Mouse (Mus musculus) megakaryocyte progenitor cell, adult 5-6 weeks (primary cell): ENCODE results near the gene Tdrd6. TPM values are rescaled to one million over a fixed set of nuclear protein-coding genes. Genes with fewer than 3 reads are reported as not detected.

ENCODE experiments used
- ATAC-seq: replicated peaks from 2 replicates; pipeline ENCODE4 v1.8.0; 2016; ENCODE audit warnings: mild to moderate bottlenecking, moderate TSS enrichment, inconsistent platforms; ENCODE audit not compliant: poor library complexity
- total RNA-seq, 2 experiments: library from RNA; stranded (forward) in 1 of 2; stranded (reverse) in 1 of 2; fragments of 157-497, 149-512 nt in 1 of 2; fragments of 200-1000 nt in 1 of 2; gene quantifications; 2 replicates each; pipeline versions ENCODE4 v1.2.3 to v1.2.4; 2015 to 2017

The Tdrd6 gene
- total RNA-seq (2015) = not detected in 2 replicates
- not detected in 2 replicates for total RNA-seq (2017)

- ATAC-seq = 0 out of 2 replicates have a peak, but pooled peaks have one; percentile 3
Measured at GRCm38 (mm10) chr17:43629496-43630426, at the start of gene Tdrd6. TSS of gene Tdrd6 (minus strand) at chr17:43630299.

GRCm38 (mm10) chr17:43677317-43677716 is 47.2 kb upstream of the Tdrd6 start:
- no peak for ATAC-seq

GRCm38 (mm10) chr17:43676241-43676640 is 46.1 kb upstream of the Tdrd6 start:
- ATAC-seq = peak; percentile 57; the same call in 1 of the 2 replicates

DNA sequence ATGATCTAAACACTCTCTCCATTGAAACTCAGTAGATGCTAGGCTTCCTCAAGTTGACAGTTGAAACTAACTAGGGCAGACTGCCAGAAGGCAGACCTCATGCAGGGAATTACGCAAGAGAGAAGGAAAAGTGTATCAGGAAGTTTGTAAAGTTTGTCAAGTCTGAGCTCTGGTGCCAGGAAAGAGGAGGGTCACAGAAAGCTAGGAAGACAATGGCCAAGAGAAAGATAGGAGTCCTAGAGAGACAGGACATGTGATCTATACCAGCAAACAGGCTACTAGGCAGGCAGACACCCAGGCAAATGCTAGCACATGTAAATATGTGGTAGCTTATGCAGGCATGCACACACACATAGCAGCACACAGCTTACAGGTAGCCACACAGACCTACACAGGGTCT is 45.1 kb upstream of the Tdrd6 start:
- ATAC-seq = peak; percentile 91

- no peak for ATAC-seq
Measured at GRCm38 (mm10) chr17:43671907-43672306, 41.8 kb upstream of the Tdrd6 start.

- ATAC-seq = no peak
Measured at GRCm38 (mm10) chr17:43669145-43669695, 39.1 kb upstream of the Tdrd6 start.

GRCm38 (mm10) chr17:43667290-43667843 is 37.3 kb upstream of the Tdrd6 start, which contains the start of gene Cyp39a1:
TSS of gene Cyp39a1 (plus strand) at chr17:43667425.
- peak; percentile 33 for ATAC-seq

DNA sequence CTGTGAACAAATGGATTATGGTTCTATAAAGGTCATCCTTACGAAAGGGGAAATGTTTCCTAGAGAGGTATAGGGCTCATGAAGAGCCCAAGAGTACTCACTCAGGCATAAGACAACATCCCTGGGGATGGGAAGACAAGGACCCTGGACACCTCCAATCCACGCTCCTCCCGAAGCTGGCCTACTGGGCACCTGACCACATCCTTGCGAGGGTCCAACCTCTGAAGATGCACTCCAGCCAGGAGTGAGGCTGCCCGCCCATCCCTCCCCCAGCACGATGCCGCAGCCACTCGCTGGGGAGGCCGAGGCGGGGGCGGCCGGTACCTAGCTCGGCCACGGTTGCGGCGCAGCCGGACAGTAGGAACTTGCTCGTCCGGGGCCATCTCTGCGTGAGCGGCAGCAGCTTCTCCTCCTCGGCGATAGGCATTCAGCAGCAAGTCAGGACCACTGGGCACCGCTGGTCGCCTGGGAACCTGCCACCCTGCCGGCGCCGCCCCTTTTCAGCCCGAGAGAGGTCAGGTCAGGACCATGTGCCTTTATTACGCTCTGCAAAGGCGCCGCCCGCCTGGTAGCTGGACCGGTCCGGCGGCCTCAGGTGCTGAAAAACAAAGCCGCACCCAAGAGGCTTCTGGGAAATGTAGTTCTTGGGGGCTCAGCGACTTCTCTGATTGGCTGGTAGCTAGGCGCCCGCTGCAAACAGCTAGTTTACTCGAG is 36.6 kb upstream of the Tdrd6 start, which contains the start of gene Slc25a27:
Gene Slc25a27 (minus strand): TSS at position 639 of the 714 bp plus-strand sequence.
- ATAC-seq = peak; percentile 99

- peak; percentile 94 for ATAC-seq
Measured at GRCm38 (mm10) chr17:43651314-43652046, 21.4 kb upstream of the Tdrd6 start.

GRCm38 (mm10) chr17:43649641-43650436 is 19.7 kb upstream of the Tdrd6 start:
- peak; percentile 58 for ATAC-seq

DNA sequence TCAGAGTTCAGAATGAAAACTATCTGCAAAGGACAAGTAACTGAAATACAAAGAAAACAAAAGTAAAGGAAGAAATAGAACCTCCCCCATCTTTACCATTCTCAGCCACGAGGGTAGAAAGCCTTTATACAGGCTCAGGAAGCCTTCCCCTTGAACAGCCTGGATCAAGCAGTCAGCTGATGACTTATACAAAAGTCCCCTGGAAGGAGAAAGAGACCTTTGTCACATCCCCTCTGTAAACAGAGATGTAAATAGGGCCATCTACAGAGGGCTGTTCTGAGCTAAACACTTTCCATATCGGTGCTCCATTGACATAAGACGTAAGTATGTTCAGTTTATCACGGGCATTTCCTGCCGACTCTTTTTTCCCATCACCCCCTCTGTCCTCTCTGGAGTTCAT is 16.8 kb upstream of the Tdrd6 start:
- ATAC-seq = no peak

GRCm38 (mm10) chr17:43645136-43645535 is 15.0 kb upstream of the Tdrd6 start:
- 0 out of 2 replicates have a peak, but pooled peaks have one; percentile 37 for ATAC-seq

- ATAC-seq = peak; percentile 68
Measured at GRCm38 (mm10) chr17:43644375-43644774, 14.3 kb upstream of the Tdrd6 start.

GRCm38 (mm10) chr17:43643191-43643590 is 13.1 kb upstream of the Tdrd6 start:
- no peak for ATAC-seq

GRCm38 (mm10) chr17:43640825-43641224 is 10.7 kb upstream of the Tdrd6 start:
- no peak for ATAC-seq

DNA sequence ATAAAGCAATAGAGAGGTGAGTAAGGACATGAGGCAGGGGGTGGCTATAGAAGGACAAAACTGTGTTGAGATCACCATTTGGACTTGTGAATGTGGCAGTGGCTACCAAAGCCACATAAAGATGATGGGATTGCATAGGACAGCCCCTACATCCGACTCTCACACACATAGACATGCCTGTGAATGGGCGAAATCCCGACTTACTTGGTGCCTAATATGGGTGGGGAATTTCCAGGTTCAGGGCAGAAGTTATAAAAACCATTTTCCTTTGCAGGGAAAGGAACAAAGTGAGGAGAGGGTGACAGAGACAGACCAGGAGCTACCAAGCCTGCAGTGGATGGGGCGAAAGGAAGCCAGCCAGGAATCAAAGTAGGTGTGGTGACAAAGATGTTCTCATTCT is 7.0 kb upstream of the Tdrd6 start:
- ATAC-seq = no peak

- ATAC-seq = no peak
Measured at GRCm38 (mm10) chr17:43630427-43630760, 295 bp upstream of the Tdrd6 start.

- ATAC-seq = no peak
Measured at GRCm38 (mm10) chr17:43629026-43629495, 1.0 kb downstream of the Tdrd6 start.

GRCm38 (mm10) chr17:43628246-43628645 is 1.9 kb downstream of the Tdrd6 start:
- no peak for ATAC-seq
